Mouse (Mus musculus): Measurements from ENCODE around the gene Dnlz. TPM values are rescaled to one million over a fixed set of nuclear protein-coding genes. Genes with fewer than 3 reads are reported as not detected.

Gene Dnlz
- polyA plus RNA-seq, 1 experiment from 2014 or later = 27.5 TPM

- Histone ChIP-seq H3K4me3 (no peak overlapping the region), H3K27me3 (replicated peaks) (no peaks in the 10 kb centered on the region), H3K36me3 (0 out of 2 replicates have a peak, but pooled peaks cover 3% of the 10 kb centered on the region), H3K27ac (replicated peaks) (no peak overlapping the region), H3K9me3 (no peaks in the 10 kb centered on the region), H3K4me2 (no peak overlapping the region), H3K4me1 (peaks cover 6% of the 10 kb centered on the region), H3K9ac (no peak overlapping the region)
- no peak for ATAC-seq (ENCODE audit: extremely low read depth, insufficient number of reproducible peaks, low FRiP score, low TSS enrichment)
- WGBS = 66% methylated on average over 7 of the region's 7 CpGs
Observed at GRCm38 (mm10) chr2:26356678-26357077, 4.8 kb upstream of the Dnlz start.

GRCm38 (mm10) chr2:26356231-26356630 lies 4.3 kb upstream of the Dnlz start:
- Histone ChIP-seq H3K9me3 (no peaks in the 10 kb centered on the region), H3K4me3 (no peak overlapping the region), H3K27me3 (replicated peaks) (no peaks in the 10 kb centered on the region), H3K36me3 (no peaks in the 10 kb centered on the region), H3K4me1 (peaks cover 7% of the 10 kb centered on the region), H3K27ac (replicated peaks) (no peak overlapping the region), H3K9ac (no peak overlapping the region), H3K4me2 (no peak overlapping the region)
- ATAC-seq (ENCODE audit: extremely low read depth, insufficient number of reproducible peaks, low FRiP score, low TSS enrichment) = no peak
- WGBS = 69% methylated on average over 4 of the region's 4 CpGs

- Histone ChIP-seq H3K27ac (replicated peaks) (no peak overlapping the region), H3K27me3 (replicated peaks) (no peaks in the 10 kb centered on the region), H3K36me3 (peaks cover 10% of the 10 kb centered on the region), H3K4me3 (no peak overlapping the region), H3K4me1 (peaks cover 17% of the 10 kb centered on the region), H3K9me3 (no peaks in the 10 kb centered on the region), H3K9ac (no peak overlapping the region), H3K4me2 (no peak overlapping the region)
- ATAC-seq (ENCODE audit: extremely low read depth, insufficient number of reproducible peaks, low FRiP score, low TSS enrichment) = no peak
- 76% methylated on average over 4 of the region's 4 CpGs for WGBS
Observed at GRCm38 (mm10) chr2:26354401-26354800, 2.5 kb upstream of the Dnlz start.

GRCm38 (mm10) chr2:26353066-26353980 lies 1.4 kb upstream of the Dnlz start:
- no peak overlapping the region for H3K27ac ChIP-seq (replicated peaks)
- ATAC-seq (ENCODE audit: extremely low read depth, insufficient number of reproducible peaks, low FRiP score, low TSS enrichment) = no peak
- H3K4me2 ChIP-seq = peak overlapping the region; percentile 99
- H3K9me3 ChIP-seq = no peaks in the 10 kb centered on the region
- H3K27me3 ChIP-seq (replicated peaks) = no peaks in the 10 kb centered on the region
- H3K4me1 ChIP-seq = peaks cover 24% of the 10 kb centered on the region
- peak overlapping the region; percentile 97 for H3K9ac ChIP-seq
- peak overlapping the region; percentile 86; the same call in 1 of the 2 replicates for H3K4me3 ChIP-seq
- WGBS = 83% methylated on average over 11 of the region's 11 CpGs
- peaks cover 21% of the 10 kb centered on the region for H3K36me3 ChIP-seq

GRCm38 (mm10) chr2:26352291-26352910 lies 491 bp upstream of the Dnlz start:
- Histone ChIP-seq H3K4me3 (peak overlapping the region; percentile 86), H3K4me2 (peak overlapping the region; percentile 99), H3K27me3 (replicated peaks) (no peaks in the 10 kb centered on the region), H3K36me3 (peaks cover 30% of the 10 kb centered on the region), H3K9ac (peak overlapping the region; percentile 97), H3K4me1 (peaks cover 31% of the 10 kb centered on the region), H3K27ac (replicated peaks) (no peak overlapping the region), H3K9me3 (no peaks in the 10 kb centered on the region)
- ATAC-seq (ENCODE audit: extremely low read depth, insufficient number of reproducible peaks, low FRiP score, low TSS enrichment) = no peak
- WGBS = 4% methylated on average over 36 of the region's 36 CpGs

- no peak for ATAC-seq (ENCODE audit: extremely low read depth, insufficient number of reproducible peaks, low FRiP score, low TSS enrichment)
- 0 out of 2 replicates have a peak overlapping the region, but pooled peaks have one; percentile 13 for H3K9ac ChIP-seq
Observed at GRCm38 (mm10) chr2:26348241-26348640, 3.7 kb downstream of the Dnlz start.

GRCm38 (mm10) chr2:26342609-26343490 lies 9.1 kb downstream of the Dnlz start:
- H3K27ac ChIP-seq (replicated peaks) = peak overlapping the region; percentile 89
- WGBS = 48% methylated on average over 11 of the region's 11 CpGs
- H3K4me1 ChIP-seq = peaks cover 57% of the 10 kb centered on the region
- ATAC-seq (ENCODE audit: extremely low read depth, insufficient number of reproducible peaks, low FRiP score, low TSS enrichment) = 0 out of 2 replicates have a peak, but pooled peaks have one; percentile 3
- H3K4me3 ChIP-seq = 0 out of 2 replicates have a peak overlapping the region, but pooled peaks have one; percentile 8
- H3K9ac ChIP-seq = peak overlapping the region; percentile 74
- H3K9me3 ChIP-seq = no peaks in the 10 kb centered on the region
- H3K4me2 ChIP-seq = peak overlapping the region; percentile 14
- peaks cover 74% of the 10 kb centered on the region for H3K36me3 ChIP-seq
- H3K27me3 ChIP-seq (replicated peaks) = no peaks in the 10 kb centered on the region

More at GRCm38 (mm10) chr2:26348241-26348640, 3.7 kb downstream of the Dnlz start:
- Histone ChIP-seq H3K4me1 (peaks cover 35% of the 10 kb centered on the region), H3K9me3 (no peaks in the 10 kb centered on the region), H3K27me3 (replicated peaks) (no peaks in the 10 kb centered on the region), H3K27ac (replicated peaks) (peak overlapping the region; percentile 67), H3K36me3 (peaks cover 72% of the 10 kb centered on the region), H3K4me2 (no peak overlapping the region), H3K4me3 (no peak overlapping the region)
- 53% methylated on average over 6 of the region's 6 CpGs for WGBS

GRCm38 (mm10) chr2:26342044-26342443 lies 9.9 kb downstream of the Dnlz start:
- Histone ChIP-seq H3K4me3 (no peak overlapping the region), H3K36me3 (peaks cover 66% of the 10 kb centered on the region), H3K9ac (peak overlapping the region; percentile 74), H3K4me2 (peak overlapping the region; percentile 14), H3K27ac (replicated peaks) (peak overlapping the region; percentile 89), H3K9me3 (no peaks in the 10 kb centered on the region), H3K4me1 (peaks cover 54% of the 10 kb centered on the region), H3K27me3 (replicated peaks) (no peaks in the 10 kb centered on the region)
- 34% methylated on average over 10 of the region's 10 CpGs for WGBS
- peak; percentile 42; the same call in 1 of the 2 replicates for ATAC-seq (ENCODE audit: extremely low read depth, insufficient number of reproducible peaks, low FRiP score, low TSS enrichment)

GRCm38 (mm10) chr2:26341510-26341981 lies 10.4 kb downstream of the Dnlz start:
- H3K4me2 ChIP-seq = peak overlapping the region; percentile 14
- H3K9me3 ChIP-seq = no peaks in the 10 kb centered on the region
- H3K4me3 ChIP-seq = no peak overlapping the region
- no peak for ATAC-seq (ENCODE audit: extremely low read depth, insufficient number of reproducible peaks, low FRiP score, low TSS enrichment)
- H3K27ac ChIP-seq (replicated peaks) = peak overlapping the region; percentile 89
- peaks cover 54% of the 10 kb centered on the region for H3K4me1 ChIP-seq
- WGBS = 39% methylated on average over 2 of the region's 2 CpGs
- H3K36me3 ChIP-seq = peaks cover 61% of the 10 kb centered on the region
- no peaks in the 10 kb centered on the region for H3K27me3 ChIP-seq (replicated peaks)
- H3K9ac ChIP-seq = peak overlapping the region; percentile 74

- Histone ChIP-seq H3K36me3 (peaks cover 37% of the 10 kb centered on the region), H3K27me3 (replicated peaks) (no peaks in the 10 kb centered on the region), H3K4me1 (peaks cover 54% of the 10 kb centered on the region), H3K9ac (peak overlapping the region; percentile 54), H3K4me2 (no peak overlapping the region), H3K9me3 (no peaks in the 10 kb centered on the region), H3K4me3 (no peak overlapping the region), H3K27ac (replicated peaks) (peak overlapping the region; percentile 33)
- 54% methylated on average over 5 of the region's 5 CpGs for WGBS
- no peak for ATAC-seq (ENCODE audit: extremely low read depth, insufficient number of reproducible peaks, low FRiP score, low TSS enrichment)
Observed at GRCm38 (mm10) chr2:26339204-26339551, 12.7 kb downstream of the Dnlz start.

Data from heart, embryonic 13.5 days (tissue).